Mouse (Mus musculus): ENCODE data around the gene Reln. TPM values are rescaled to one million over a fixed set of nuclear protein-coding genes. Genes with fewer than 3 reads are reported as not detected.

The Reln gene
- polyA plus RNA-seq, 1 experiment = 45.6 TPM

DNA sequence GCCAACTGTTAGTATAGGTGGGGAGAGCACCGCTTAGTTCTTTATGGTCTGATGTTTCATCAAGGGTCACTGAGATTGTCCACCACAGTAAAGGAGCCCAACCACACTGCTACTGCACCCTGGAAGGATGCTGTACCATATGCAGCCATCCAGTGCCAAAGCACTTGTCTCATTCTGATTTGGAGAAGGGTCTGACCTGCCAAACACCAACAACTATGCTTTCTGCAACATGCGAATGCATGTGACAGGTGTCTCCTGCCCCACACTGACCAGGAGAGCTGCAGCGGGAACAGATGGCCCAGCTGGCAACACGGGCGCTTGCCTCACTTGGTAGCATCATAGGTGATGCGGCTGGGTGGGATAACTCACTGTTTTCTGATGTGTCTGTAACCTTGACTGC is 91.2 kb downstream of the Reln start:
- H3K27ac ChIP-seq (ENCODE audit: insufficient read depth, low read length) = no peak overlapping the region
- TF ChIP-seq POLR2A (IDR thresholded peaks at IDR 0.05; ENCODE audit: extremely low read depth, insufficient read depth, low read length) = no peak
- TF ChIP-seq CTCF (IDR thresholded peaks at IDR 0.05; ENCODE audit: extremely low read depth, insufficient read depth, low read length) = no peak
- H3K4me3 ChIP-seq (ENCODE audit: insufficient read depth, low read length) = no peak overlapping the region
- no peaks in the 10 kb centered on the region for H3K4me1 ChIP-seq (ENCODE audit: control insufficient read depth, insufficient read depth, low read length)

DNA sequence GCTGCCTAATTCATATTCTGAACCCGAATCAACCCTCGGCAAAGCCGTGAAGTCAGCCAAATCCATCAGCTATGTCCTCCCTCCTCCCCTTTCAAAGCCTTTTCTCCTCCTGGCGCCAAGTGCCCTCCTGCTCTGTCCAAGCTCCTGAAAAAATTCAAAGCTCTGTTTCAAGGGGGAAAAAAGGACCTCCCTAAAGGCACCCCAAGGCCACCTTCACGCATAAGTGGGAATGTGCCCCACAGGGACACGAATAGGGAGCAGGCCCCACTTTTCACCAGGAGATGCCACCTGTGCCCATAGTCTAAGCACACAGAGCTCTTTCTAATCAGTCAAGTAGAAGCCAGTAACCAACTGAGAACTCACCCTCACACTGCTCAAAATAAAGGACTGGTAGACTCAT is 96.7 kb downstream of the Reln start:
- Histone ChIP-seq H3K4me3 (ENCODE audit: insufficient read depth, low read length) (no peak overlapping the region), H3K4me1 (ENCODE audit: control insufficient read depth, insufficient read depth, low read length) (no peaks in the 10 kb centered on the region), H3K27ac (ENCODE audit: insufficient read depth, low read length) (no peak overlapping the region)
- TF ChIP-seq POLR2A (IDR thresholded peaks at IDR 0.05; ENCODE audit: extremely low read depth, insufficient read depth, low read length) = no peak
- no peak for TF ChIP-seq CTCF (IDR thresholded peaks at IDR 0.05; ENCODE audit: extremely low read depth, insufficient read depth, low read length)

DNA sequence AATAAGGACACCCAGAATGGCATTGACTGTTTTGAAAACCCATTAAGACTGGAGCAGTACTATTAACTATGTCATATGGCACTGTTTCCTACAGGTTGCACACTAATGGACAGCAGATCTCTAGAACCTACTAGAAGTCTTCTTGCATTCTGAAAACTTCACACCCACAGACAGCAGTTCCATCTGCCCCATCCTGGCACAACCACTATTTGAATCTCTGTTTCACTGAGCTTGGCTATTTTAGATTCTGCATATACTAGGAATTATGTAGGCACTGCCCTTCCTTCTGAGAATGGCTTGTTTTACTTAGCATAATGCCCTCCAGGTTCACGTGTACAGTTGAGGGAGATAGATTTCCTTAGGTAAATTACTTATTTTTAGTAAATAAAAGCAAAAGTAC is 99.4 kb downstream of the Reln start:
- no peak for TF ChIP-seq POLR2A (IDR thresholded peaks at IDR 0.05; ENCODE audit: extremely low read depth, insufficient read depth, low read length)
- Histone ChIP-seq H3K27ac (ENCODE audit: insufficient read depth, low read length) (no peak overlapping the region), H3K4me3 (ENCODE audit: insufficient read depth, low read length) (no peak overlapping the region), H3K4me1 (ENCODE audit: control insufficient read depth, insufficient read depth, low read length) (no peaks in the 10 kb centered on the region)

DNA sequence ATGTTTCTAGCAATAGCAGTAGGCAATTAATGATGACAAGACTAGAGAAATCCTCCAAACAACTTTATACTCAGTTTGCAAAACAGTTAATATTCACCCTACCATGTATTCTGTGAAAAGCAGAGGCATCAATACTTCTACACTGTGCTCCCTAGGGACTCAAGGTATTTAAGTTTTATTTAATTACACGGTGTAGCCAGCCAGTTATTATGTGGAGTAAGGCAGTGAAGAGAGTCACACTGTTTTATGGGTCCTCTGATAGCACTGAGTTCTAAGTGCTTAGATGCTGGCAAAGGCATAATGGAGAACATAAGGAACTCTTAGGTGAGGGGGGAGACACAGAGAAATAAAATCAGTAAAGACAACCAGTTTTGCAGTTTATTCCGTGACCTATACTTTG is 101.0 kb downstream of the Reln start:
- no peak for TF ChIP-seq POLR2A (IDR thresholded peaks at IDR 0.05; ENCODE audit: extremely low read depth, insufficient read depth, low read length)
- no peak for TF ChIP-seq CTCF (IDR thresholded peaks at IDR 0.05; ENCODE audit: extremely low read depth, insufficient read depth, low read length)
- no peaks in the 10 kb centered on the region for H3K4me1 ChIP-seq (ENCODE audit: control insufficient read depth, insufficient read depth, low read length)
- H3K27ac ChIP-seq (ENCODE audit: insufficient read depth, low read length) = no peak overlapping the region
- no peak overlapping the region for H3K4me3 ChIP-seq (ENCODE audit: insufficient read depth, low read length)

GRCm38 (mm10) chr5:22241560-22241959 is 102.9 kb downstream of the Reln start:
- TF ChIP-seq CTCF (IDR thresholded peaks at IDR 0.05; ENCODE audit: extremely low read depth, insufficient read depth, low read length) = no peak
- TF ChIP-seq POLR2A (IDR thresholded peaks at IDR 0.05; ENCODE audit: extremely low read depth, insufficient read depth, low read length) = no peak
- Histone ChIP-seq H3K4me3 (ENCODE audit: insufficient read depth, low read length) (no peak overlapping the region), H3K27ac (ENCODE audit: insufficient read depth, low read length) (no peak overlapping the region), H3K4me1 (ENCODE audit: control insufficient read depth, insufficient read depth, low read length) (no peaks in the 10 kb centered on the region)

DNA sequence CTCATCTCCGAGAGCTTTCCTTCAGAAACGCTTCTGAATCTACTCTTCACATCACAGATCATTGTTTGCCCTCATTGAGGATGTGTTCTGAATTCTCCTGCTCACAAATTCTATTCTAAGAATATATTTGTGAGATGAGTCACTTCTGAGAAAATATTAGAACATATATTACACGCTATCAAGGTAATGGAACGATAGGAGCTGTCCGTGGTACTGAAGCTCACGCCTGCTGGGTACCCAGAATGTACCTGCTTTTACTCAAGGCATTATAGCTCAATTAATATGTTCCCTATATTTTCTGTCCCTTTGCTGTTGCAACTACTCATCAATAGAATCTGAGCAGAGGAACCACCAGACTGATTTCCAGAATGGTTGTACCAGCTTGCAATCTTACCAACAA is 107.7 kb downstream of the Reln start:
- Histone ChIP-seq H3K4me3 (ENCODE audit: insufficient read depth, low read length) (no peak overlapping the region), H3K27ac (ENCODE audit: insufficient read depth, low read length) (no peak overlapping the region), H3K4me1 (ENCODE audit: control insufficient read depth, insufficient read depth, low read length) (no peaks in the 10 kb centered on the region)
- TF ChIP-seq POLR2A (IDR thresholded peaks at IDR 0.05; ENCODE audit: extremely low read depth, insufficient read depth, low read length) = no peak
- TF ChIP-seq CTCF (IDR thresholded peaks at IDR 0.05; ENCODE audit: extremely low read depth, insufficient read depth, low read length) = no peak

- Histone ChIP-seq H3K4me1 (ENCODE audit: control insufficient read depth, insufficient read depth, low read length) (no peaks in the 10 kb centered on the region), H3K4me3 (ENCODE audit: insufficient read depth, low read length) (no peak overlapping the region), H3K27ac (ENCODE audit: insufficient read depth, low read length) (no peak overlapping the region)
- TF ChIP-seq CTCF (IDR thresholded peaks at IDR 0.05; ENCODE audit: extremely low read depth, insufficient read depth, low read length) (no peak), POLR2A (IDR thresholded peaks at IDR 0.05; ENCODE audit: extremely low read depth, insufficient read depth, low read length) (no peak)
These were observed 120.0 kb downstream of the Reln start for GRCm38 (mm10) chr5:22224515-22224914.

DNA sequence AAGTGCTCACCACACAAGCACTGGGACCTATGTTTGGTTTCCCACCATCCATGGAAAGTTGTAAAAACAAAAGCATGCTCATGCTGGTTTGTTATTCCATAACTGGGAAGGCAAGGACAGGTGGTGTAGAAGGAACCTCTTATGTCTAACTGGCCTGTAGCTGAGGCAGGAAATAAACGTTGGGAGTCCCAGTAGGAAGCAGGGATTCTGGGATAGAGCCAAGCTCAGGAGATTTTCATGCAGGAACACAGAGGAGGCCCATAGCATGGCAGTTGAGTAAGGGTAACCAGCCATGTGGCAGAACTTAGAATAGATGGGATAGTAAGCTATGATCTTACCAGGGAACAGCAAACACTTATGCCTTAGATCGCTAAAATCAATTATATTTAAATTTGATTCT is 120.6 kb downstream of the Reln start:
- no peak overlapping the region for H3K4me3 ChIP-seq (ENCODE audit: insufficient read depth, low read length)
- H3K4me1 ChIP-seq (ENCODE audit: control insufficient read depth, insufficient read depth, low read length) = no peaks in the 10 kb centered on the region
- no peak overlapping the region for H3K27ac ChIP-seq (ENCODE audit: insufficient read depth, low read length)
- TF ChIP-seq CTCF (IDR thresholded peaks at IDR 0.05; ENCODE audit: extremely low read depth, insufficient read depth, low read length) (no peak), POLR2A (IDR thresholded peaks at IDR 0.05; ENCODE audit: extremely low read depth, insufficient read depth, low read length) (no peak)

GRCm38 (mm10) chr5:22208311-22209021 is 136.0 kb downstream of the Reln start:
- Histone ChIP-seq H3K27ac (ENCODE audit: insufficient read depth, low read length) (no peak overlapping the region), H3K4me3 (ENCODE audit: insufficient read depth, low read length) (no peak overlapping the region), H3K4me1 (ENCODE audit: control insufficient read depth, insufficient read depth, low read length) (no peaks in the 10 kb centered on the region)
- no peak for TF ChIP-seq CTCF (IDR thresholded peaks at IDR 0.05; ENCODE audit: extremely low read depth, insufficient read depth, low read length)
- TF ChIP-seq POLR2A (IDR thresholded peaks at IDR 0.05; ENCODE audit: extremely low read depth, insufficient read depth, low read length) = no peak

DNA sequence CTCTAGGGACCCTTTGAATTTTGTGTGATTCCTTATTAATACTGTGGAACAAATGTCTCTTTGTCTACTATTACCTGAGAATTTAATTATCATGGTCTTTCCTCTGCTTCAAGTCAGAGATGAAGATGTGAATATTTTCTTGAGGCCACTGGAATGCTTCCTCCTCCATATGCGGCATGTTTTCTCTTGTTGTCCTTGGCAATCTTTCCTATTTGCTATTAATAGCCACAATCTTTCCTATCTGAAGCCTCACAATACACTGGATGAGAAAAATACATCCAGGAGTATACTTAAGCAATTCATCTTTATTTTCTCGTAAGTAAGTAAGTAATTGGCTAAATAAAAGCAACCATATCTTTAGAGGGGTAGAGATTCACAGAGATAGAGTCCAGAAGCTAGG is 146.6 kb downstream of the Reln start:
- no peak overlapping the region for H3K4me3 ChIP-seq (ENCODE audit: insufficient read depth, low read length)

More for the DNA sequence above, 146.6 kb downstream of the Reln start:
- Histone ChIP-seq H3K27ac (ENCODE audit: insufficient read depth, low read length) (no peak overlapping the region), H3K4me1 (ENCODE audit: control insufficient read depth, insufficient read depth, low read length) (no peaks in the 10 kb centered on the region)
- no peak for TF ChIP-seq POLR2A (IDR thresholded peaks at IDR 0.05; ENCODE audit: extremely low read depth, insufficient read depth, low read length)
- TF ChIP-seq CTCF (IDR thresholded peaks at IDR 0.05; ENCODE audit: extremely low read depth, insufficient read depth, low read length) = no peak
